Mouse (Mus musculus) megakaryocyte, embryonic 14.5 days (primary cell): ENCODE results near the gene Tada2b.

Experiments
- FLI1 ChIP-seq: IDR thresholded peaks from 2 replicates; pipeline ENCODE4 v1.6.1; 2012; ENCODE audit warnings: low read length, inconsistent platforms, mixed read lengths
- GATA1 ChIP-seq: IDR thresholded peaks from 3 replicates; pipeline ENCODE4 v1.6.1; 2012; ENCODE audit warnings: mixed read lengths, low read length, inconsistent platforms, borderline replicate concordance

- TF ChIP-seq GATA1 (no peak), FLI1 (no peak)
Measured at GRCm38 (mm10) chr5:36505643-36506042, 21.6 kb upstream of the Tada2b start.
